Mouse (Mus musculus): ENCODE results near the gene Sergef.

DNA sequence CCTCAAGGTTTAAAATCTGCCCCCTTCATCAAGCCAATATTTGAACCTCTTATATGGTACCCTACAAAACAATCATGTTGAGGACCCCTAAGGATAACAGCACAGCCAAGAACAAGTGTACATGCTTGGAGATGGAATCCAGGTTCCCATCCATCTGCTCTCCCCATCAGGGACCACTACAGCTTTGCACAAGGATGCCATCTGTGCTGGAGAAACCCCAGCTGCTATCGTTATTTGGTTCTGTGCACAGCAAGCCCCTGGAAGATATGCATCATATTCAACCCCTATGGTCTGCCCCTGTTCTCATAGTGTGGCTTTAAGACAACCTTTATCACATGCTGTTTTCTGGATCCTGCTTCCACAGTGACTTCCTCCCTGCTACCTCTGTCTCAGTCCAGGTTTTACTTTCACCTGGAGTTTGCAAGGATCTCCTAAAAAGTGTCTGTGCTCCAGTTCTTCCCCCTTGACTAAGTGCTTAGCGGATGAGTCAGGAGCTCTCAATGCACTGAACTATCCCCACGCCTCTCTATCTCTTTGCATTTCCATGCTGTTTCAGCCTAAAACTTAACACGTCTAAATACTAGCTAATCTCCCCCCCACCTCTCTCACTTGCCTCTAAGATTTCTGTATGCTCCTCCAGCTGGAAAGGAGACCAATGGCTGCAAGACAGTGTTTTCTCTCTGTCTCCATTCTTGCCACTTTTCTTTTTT, 9.0 kb upstream of the Sergef start:
- TF ChIP-seq CTCF (IDR thresholded peaks at IDR 0.05; ENCODE audit: borderline replicate concordance, insufficient read depth, low read depth, low read length) = no peak
- TF ChIP-seq POLR2A (IDR thresholded peaks at IDR 0.05; ENCODE audit: borderline replicate concordance, insufficient read depth, low read length) = no peak
